Mouse (Mus musculus) lung, embryonic 14.5 days (tissue): ENCODE measurements around the gene Trim2. TPM values are rescaled to one million over a fixed set of nuclear protein-coding genes. Genes with fewer than 3 reads are reported as not detected.

Source experiments
- ATAC-seq: fragments of 200-750 bp; cut with Nextera tagmentation; 2 replicates; pipeline ENCODE4 v1.8.0; 2017; ENCODE audit warnings: mild to moderate bottlenecking, moderate TSS enrichment, moderate library complexity; ENCODE audit not compliant: insufficient read depth
- DNase-seq: peaks from one replicate; pipeline ENCODE4 v3.0.0-alpha.2; 2015
- H3K27ac ChIP-seq: fragments of 300-500 bp; sonication (generic); 2 replicates; pipeline ENCODE4 v1.5.1; 2014; ENCODE audit warnings: low read depth, mild to moderate bottlenecking, moderate library complexity
- H3K27me3 ChIP-seq: fragments of 300-500 bp; sonication (generic); 2 replicates; pipeline ENCODE4 v1.6.1; 2014; ENCODE audit warnings: low read length, control low read depth; ENCODE audit not compliant: insufficient read depth
- H3K36me3 ChIP-seq: fragments of 300-500 bp; sonication (generic); 2 replicates; pipeline ENCODE4 v1.6.1; 2014; ENCODE audit warnings: control low read depth; ENCODE audit not compliant: insufficient read depth
- H3K4me1 ChIP-seq: fragments of 300-500 bp; sonication (generic); 2 replicates; pipeline ENCODE4 v1.6.1; 2014; ENCODE audit warnings: antibody characterized with exemption, control low read depth; ENCODE audit not compliant: insufficient read depth
- H3K4me2 ChIP-seq: fragments of 300-500 bp; sonication (generic); 2 replicates; pipeline ENCODE4 v1.6.1; 2014; ENCODE audit warnings: mild to moderate bottlenecking
- H3K4me3 ChIP-seq: fragments of 300-500 bp; sonication (generic); 2 replicates; pipeline ENCODE4 v1.5.1; 2014; ENCODE audit warnings: low read depth, low read length
- H3K9ac ChIP-seq: fragments of 300-500 bp; sonication (generic); 2 replicates; pipeline ENCODE4 v1.6.1; 2014
- H3K9me3 ChIP-seq: fragments of 300-500 bp; sonication (generic); 2 replicates; pipeline ENCODE4 v1.6.1; 2016; ENCODE audit warnings: low read depth, low read length, control low read depth
- CTCF ChIP-seq: IDR thresholded peaks from 2 replicates; pipeline ENCODE4 v1.5.1; 2016; ENCODE audit warnings: antibody characterized with exemption, low read depth
- WGBS: fragments of 180-500 bp; shearing (Covaris S2); extraction: QIAGEN DNeasy Blood & Tissue Kit; methylation state at CpG from one replicate; pipeline ENCODE4 v1.1.7; 2014; 5-methylcytosine and 5-hydroxymethylcytosine counted together
- polyA plus RNA-seq: library from polyadenylated mRNA; unstranded; fragments of >200 nt; fragmentation: Nextera tagmentation; extraction: Ambion mirVana; gene quantifications from 2 replicates; pipeline ENCODE4 v1.2.1, GENCODE M21; 2014

The Trim2 gene
- polyA plus RNA-seq, 1 experiment from 2014 or later, result 27.0 TPM

GRCm38 (mm10) chr3:84271794-84272193 is 34.9 kb downstream of the Trim2 start:
- Histone ChIP-seq H3K4me1 (peaks cover 13% of the 10 kb centered on the region), H3K4me3 (no peak overlapping the region), H3K9ac (no peak overlapping the region), H3K27ac (no peak overlapping the region), H3K4me2 (no peak overlapping the region), H3K9me3 (no peaks in the 10 kb centered on the region), H3K36me3 (no peaks in the 10 kb centered on the region), H3K27me3 (no peaks in the 10 kb centered on the region)
- no peak for TF ChIP-seq CTCF
- ATAC-seq (no peak), DNase-seq (no peak)
- 85% methylated on average over 10 of the region's 10 CpGs for WGBS

DNA sequence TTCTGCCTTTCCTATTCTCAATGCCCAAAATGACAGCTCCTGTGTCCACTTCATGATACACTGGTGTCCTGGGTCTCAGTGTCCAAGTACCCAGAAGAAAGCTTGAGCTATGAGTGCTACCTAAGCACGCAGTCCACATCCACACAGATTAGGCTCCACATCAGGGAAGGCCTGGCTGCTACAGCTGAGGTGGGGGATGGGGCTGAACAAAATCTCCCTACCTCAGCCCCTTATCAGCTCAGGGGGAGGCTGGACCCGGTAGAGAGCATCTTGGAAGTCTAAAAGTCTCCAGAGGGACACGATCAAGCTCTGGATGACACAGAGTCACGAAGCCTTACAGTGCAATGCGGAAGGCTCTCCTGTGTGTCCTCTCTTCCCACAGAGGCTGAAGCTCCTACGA is 35.6 kb downstream of the Trim2 start:
- DNase-seq (no peak), ATAC-seq (peak; percentile 12; the same call in 1 of the 2 replicates)
- no peak for TF ChIP-seq CTCF
- Histone ChIP-seq H3K4me1 (peaks cover 13% of the 10 kb centered on the region), H3K27ac (no peak overlapping the region), H3K4me2 (no peak overlapping the region), H3K9me3 (no peaks in the 10 kb centered on the region), H3K9ac (no peak overlapping the region), H3K4me3 (no peak overlapping the region), H3K36me3 (no peaks in the 10 kb centered on the region), H3K27me3 (no peaks in the 10 kb centered on the region)
- 47% methylated on average over 6 of the region's 6 CpGs for WGBS

DNA sequence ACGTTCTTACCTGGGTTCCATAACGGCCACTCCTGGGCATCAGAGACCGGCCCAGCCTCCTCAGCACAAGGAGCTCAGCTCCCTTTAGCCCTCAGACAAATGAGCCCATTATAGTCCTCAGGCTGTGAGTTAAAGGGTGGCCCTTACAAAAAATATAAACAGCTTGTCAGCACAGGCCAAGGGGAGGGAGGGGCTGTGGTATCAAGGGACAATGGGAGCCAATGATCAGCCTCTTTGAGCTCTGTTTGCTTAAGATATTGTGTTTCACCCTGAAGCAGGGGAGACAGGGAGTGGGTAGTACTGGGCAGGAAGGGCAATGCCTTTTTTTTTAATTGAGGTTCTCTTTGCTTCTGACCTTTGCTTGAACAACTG is 36.1 kb downstream of the Trim2 start:
- no peak overlapping the region; the same call in 1 of the 2 replicates for H3K9ac ChIP-seq
- peak overlapping the region; percentile 24 for H3K4me3 ChIP-seq
- 0 out of 2 replicates have a peak, but pooled peaks cover 4% of the 10 kb centered on the region for H3K27me3 ChIP-seq
- no peaks in the 10 kb centered on the region for H3K36me3 ChIP-seq
- H3K9me3 ChIP-seq, result no peaks in the 10 kb centered on the region
- peak; percentile 65 for DNase-seq
- TF ChIP-seq CTCF, result no peak
- H3K4me1 ChIP-seq, result peaks cover 13% of the 10 kb centered on the region
- peak overlapping the region; percentile 43; the same call in 1 of the 2 replicates for H3K27ac ChIP-seq
- H3K4me2 ChIP-seq, result peak overlapping the region; percentile 54
- ATAC-seq, result peak; percentile 72
- WGBS, result 1% methylated on average over 3 of the region's 3 CpGs

DNA sequence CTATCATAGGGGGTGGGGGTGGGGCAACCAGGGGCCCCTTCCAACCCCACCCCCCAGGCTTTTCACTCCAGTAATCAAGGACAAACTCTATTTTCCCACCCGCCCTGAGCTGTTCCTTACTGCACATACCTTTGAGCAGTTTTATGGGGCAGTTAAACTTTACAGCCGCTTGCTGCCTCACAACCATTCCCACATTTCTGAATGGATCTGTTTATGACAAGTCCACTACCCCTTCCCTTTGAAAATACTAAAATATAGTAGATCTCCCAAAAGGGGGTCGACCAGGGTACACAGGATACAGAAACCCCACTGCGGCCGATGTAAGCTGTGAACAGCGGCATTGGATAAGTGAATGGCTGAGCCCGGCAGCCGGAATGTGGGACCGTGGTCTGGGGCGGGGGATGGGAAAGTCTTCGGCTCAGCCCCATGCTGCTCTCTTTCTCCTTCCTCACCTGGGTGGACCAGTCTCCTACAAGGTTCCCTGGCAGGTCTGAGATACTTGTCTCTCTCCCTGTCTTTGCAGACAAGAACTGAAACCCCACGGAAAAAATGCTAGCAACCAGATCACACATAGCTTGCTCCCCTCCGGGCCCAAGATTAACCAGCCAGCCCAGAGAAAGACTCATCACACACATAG is 36.6 kb downstream of the Trim2 start:
- DNase-seq, result peak; percentile 37
- WGBS, result 9% methylated on average over 13 of the region's 13 CpGs
- no peaks in the 10 kb centered on the region for H3K9me3 ChIP-seq
- peak overlapping the region; percentile 24 for H3K4me3 ChIP-seq
- H3K4me2 ChIP-seq, result peak overlapping the region; percentile 54
- peak overlapping the region; percentile 43; the same call in 1 of the 2 replicates for H3K27ac ChIP-seq
- 0 out of 2 replicates have a peak, but pooled peaks cover 4% of the 10 kb centered on the region for H3K27me3 ChIP-seq
- ATAC-seq, result peak; percentile 66
- no peak for TF ChIP-seq CTCF
- H3K4me1 ChIP-seq, result peaks cover 13% of the 10 kb centered on the region
- H3K9ac ChIP-seq, result peak overlapping the region; percentile 34; the same call in 1 of the 2 replicates
- no peaks in the 10 kb centered on the region for H3K36me3 ChIP-seq

GRCm38 (mm10) chr3:84268434-84268833 is 38.2 kb downstream of the Trim2 start:
- Histone ChIP-seq H3K9me3 (no peaks in the 10 kb centered on the region), H3K4me1 (peaks cover 13% of the 10 kb centered on the region), H3K4me3 (no peak overlapping the region), H3K27ac (no peak overlapping the region), H3K9ac (no peak overlapping the region), H3K4me2 (no peak overlapping the region), H3K36me3 (no peaks in the 10 kb centered on the region), H3K27me3 (0 out of 2 replicates have a peak, but pooled peaks cover 4% of the 10 kb centered on the region)
- ATAC-seq (no peak), DNase-seq (peak; percentile 28)
- 54% methylated on average over 3 of the region's 3 CpGs for WGBS
- TF ChIP-seq CTCF, result peak; percentile 53

- H3K9me3 ChIP-seq, result no peaks in the 10 kb centered on the region
- no peaks in the 10 kb centered on the region for H3K36me3 ChIP-seq
- no peak overlapping the region for H3K4me3 ChIP-seq
- 0 out of 2 replicates have a peak, but pooled peaks cover 4% of the 10 kb centered on the region for H3K27me3 ChIP-seq
- 66% methylated on average over 3 of the region's 3 CpGs for WGBS
- no peak for DNase-seq
- ATAC-seq, result no peak
- no peak overlapping the region for H3K27ac ChIP-seq
- H3K4me2 ChIP-seq, result no peak overlapping the region
- H3K4me1 ChIP-seq, result peaks cover 13% of the 10 kb centered on the region
- no peak for TF ChIP-seq CTCF
- H3K9ac ChIP-seq, result no peak overlapping the region
These were observed 40.2 kb downstream of the Trim2 start for GRCm38 (mm10) chr3:84266391-84266931.

DNA sequence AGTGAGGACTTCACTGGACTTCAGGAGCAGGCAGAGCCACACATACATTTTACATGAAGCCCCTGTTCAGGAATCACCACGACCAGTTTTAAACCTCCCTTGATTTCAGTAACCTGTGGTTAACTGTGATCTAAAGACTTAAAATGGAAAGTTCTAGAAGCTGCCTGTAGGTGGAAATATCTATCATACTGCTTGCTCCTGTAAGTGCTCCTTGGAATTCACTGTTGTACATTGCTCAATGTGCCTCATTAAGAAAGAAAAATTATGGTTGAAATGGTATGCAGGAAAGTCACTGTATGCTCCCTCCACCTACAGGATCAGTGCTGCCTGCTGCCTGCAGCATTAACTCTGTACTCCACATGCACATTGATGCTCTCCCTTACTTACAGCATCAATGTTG is 41.6 kb downstream of the Trim2 start:
- no peak for TF ChIP-seq CTCF
- no peak overlapping the region for H3K4me2 ChIP-seq
- no peak overlapping the region for H3K9ac ChIP-seq
- no peak for DNase-seq
- H3K4me3 ChIP-seq, result no peak overlapping the region
- H3K9me3 ChIP-seq, result no peaks in the 10 kb centered on the region
- no peak for ATAC-seq
- H3K36me3 ChIP-seq, result no peaks in the 10 kb centered on the region
- H3K4me1 ChIP-seq, result peaks cover 4% of the 10 kb centered on the region
- H3K27ac ChIP-seq, result no peak overlapping the region
- H3K27me3 ChIP-seq, result 0 out of 2 replicates have a peak, but pooled peaks cover 7% of the 10 kb centered on the region
- WGBS, result 50% methylated on average over 1 of the region's 1 CpGs
